Mouse (Mus musculus) limb, embryonic 12.5 days (tissue): ENCODE measurements around the gene Ftl1. TPM values are rescaled to one million over a fixed set of nuclear protein-coding genes. Genes with fewer than 3 reads are reported as not detected.
A peak's percentile ranks its signal among the peaks of the same experiment; 100 is the strongest.
"Not testable (repeated sequence)": the region's sequence is repeated elsewhere in the genome, so short reads cannot be mapped to it uniquely, and the experiment has no call there.

ENCODE experiments used
- ATAC-seq: fragments of 200-750 bp; cut with Nextera tagmentation; 2 replicates; pipeline ENCODE4 v1.8.0; 2017; ENCODE audit warnings: low read depth, moderate TSS enrichment; ENCODE audit not compliant: insufficient number of reproducible peaks, insufficient read depth, low FRiP score, low TSS enrichment
- H3K27ac ChIP-seq: fragments of 300-500 bp; sonication (generic); 2 replicates; pipeline ENCODE4 v1.5.1; 2016; ENCODE audit warnings: mild to moderate bottlenecking, moderate library complexity
- H3K27me3 ChIP-seq: fragments of 300-500 bp; sonication (generic); 2 replicates; pipeline ENCODE4 v1.6.1; 2016; ENCODE audit warnings: mild to moderate bottlenecking, moderate library complexity
- H3K36me3 ChIP-seq: fragments of 300-500 bp; sonication (generic); 2 replicates; pipeline ENCODE4 v1.6.1; 2016; ENCODE audit warnings: mild to moderate bottlenecking, moderate library complexity
- H3K4me1 ChIP-seq: fragments of 300-500 bp; sonication (generic); replicated peaks from 2 replicates; pipeline ENCODE4 v1.6.1; 2016
- H3K4me2 ChIP-seq: fragments of 300-500 bp; sonication (generic); 2 replicates; pipeline ENCODE4 v1.6.1; 2016; ENCODE audit warnings: mild to moderate bottlenecking, moderate library complexity
- H3K4me3 ChIP-seq: fragments of 300-500 bp; sonication (generic); replicated peaks from 2 replicates; pipeline ENCODE4 v1.5.1; 2016; ENCODE audit warnings: mild to moderate bottlenecking
- H3K9ac ChIP-seq: fragments of 300-500 bp; sonication (generic); replicated peaks from 2 replicates; pipeline ENCODE4 v1.6.1; 2016; ENCODE audit warnings: mild to moderate bottlenecking, moderate library complexity
- H3K9me3 ChIP-seq: fragments of 300-500 bp; sonication (generic); 2 replicates; pipeline ENCODE4 v1.6.1; 2016; ENCODE audit warnings: mild to moderate bottlenecking, moderate library complexity
- WGBS: fragments of 180-500 bp; shearing (Covaris S2); methylation state at CpG from one replicate; pipeline ENCODE4 v1.1.7; 2016; 5-methylcytosine and 5-hydroxymethylcytosine counted together
- polyA plus RNA-seq: library from polyadenylated mRNA; unstranded; fragments of >200 nt; fragmentation: Nextera tagmentation; extraction: Ambion mirVana; gene quantifications from 2 replicates; pipeline ENCODE4 v1.2.1, GENCODE M21; 2016

The Ftl1 gene
- 4,887 and 4,953 TPM in 2 replicates for polyA plus RNA-seq

DNA sequence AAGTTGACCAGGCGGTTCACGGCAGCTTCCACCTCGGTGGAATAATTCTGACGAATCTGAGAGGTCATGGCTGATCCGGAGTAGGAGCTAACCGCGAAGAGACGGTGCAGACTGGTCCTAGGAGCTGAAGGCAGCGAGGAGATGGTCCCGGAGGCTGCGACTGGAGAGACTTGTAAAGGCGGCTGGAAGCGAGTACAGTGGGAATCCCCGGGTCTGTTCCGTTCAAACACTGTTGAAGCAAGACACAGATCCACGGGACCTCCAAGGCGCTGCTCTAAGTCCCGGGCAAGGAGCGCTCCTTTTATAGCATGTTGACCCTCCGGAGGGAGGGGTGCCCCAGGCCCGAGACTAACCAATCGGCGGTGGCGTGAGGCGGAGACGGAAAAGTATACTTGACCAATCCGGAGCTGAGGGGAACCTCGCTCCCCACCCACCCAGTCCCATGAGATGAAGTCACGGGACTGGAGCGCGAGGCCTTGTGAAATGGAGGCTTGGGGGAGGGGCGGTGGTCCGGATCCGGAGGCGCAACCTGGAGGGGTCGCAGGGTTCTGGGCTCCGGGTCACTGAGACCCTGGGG is at the start of gene Ftl1:
Gene Ftl1 (minus strand): TSS at position 321 of the 577 bp plus-strand sequence.
- ATAC-seq: peak; percentile 96
- H3K9me3 ChIP-seq, H3K27me3 ChIP-seq: not testable (repeated sequence)
- H3K36me3 ChIP-seq: peaks cover 76% of the 10 kb centered on the region
- H3K9ac ChIP-seq: peak within 1 kb of the TSS; percentile 87
- 2% methylated on average over 32 of the region's 37 CpGs for WGBS
- H3K4me1 ChIP-seq: peaks cover 37% of the 10 kb centered on the region
- H3K4me2 ChIP-seq: peak within 1 kb of the TSS; percentile 67
- peak within 1 kb of the TSS; percentile 78 for H3K4me3 ChIP-seq
- peak within 1 kb of the TSS; percentile 97 for H3K27ac ChIP-seq

GRCm38 (mm10) chr7:45509181-45509882 is 49.6 kb upstream of the Ftl1 start:
- H3K4me1 ChIP-seq: peaks cover 17% of the 10 kb centered on the region
- H3K9ac ChIP-seq: peak overlapping the region; percentile 84
- 33% methylated on average over 19 of the region's 19 CpGs for WGBS
- peaks cover 38% of the 10 kb centered on the region for H3K36me3 ChIP-seq
- ATAC-seq: peak; percentile 17; the same call in 1 of the 2 replicates
- peak overlapping the region; percentile 92; the same call in 1 of the 2 replicates for H3K27ac ChIP-seq
- H3K27me3 ChIP-seq: no peaks in the 10 kb centered on the region
- no peaks in the 10 kb centered on the region for H3K9me3 ChIP-seq
- H3K4me3 ChIP-seq: peak overlapping the region; percentile 72
- H3K4me2 ChIP-seq: peak overlapping the region; percentile 99

GRCm38 (mm10) chr7:45508561-45508960 is 48.9 kb upstream of the Ftl1 start:
- Histone ChIP-seq H3K36me3 (peaks cover 45% of the 10 kb centered on the region), H3K4me1 (peaks cover 17% of the 10 kb centered on the region), H3K9ac (peak overlapping the region; percentile 84; the same call in 1 of the 2 replicates), H3K4me2 (peak overlapping the region; percentile 99), H3K27me3 (no peaks in the 10 kb centered on the region), H3K27ac (no peak overlapping the region), H3K9me3 (no peaks in the 10 kb centered on the region), H3K4me3 (peak overlapping the region; percentile 72)
- WGBS: 80% methylated on average over 6 of the region's 6 CpGs
- no peak for ATAC-seq

DNA sequence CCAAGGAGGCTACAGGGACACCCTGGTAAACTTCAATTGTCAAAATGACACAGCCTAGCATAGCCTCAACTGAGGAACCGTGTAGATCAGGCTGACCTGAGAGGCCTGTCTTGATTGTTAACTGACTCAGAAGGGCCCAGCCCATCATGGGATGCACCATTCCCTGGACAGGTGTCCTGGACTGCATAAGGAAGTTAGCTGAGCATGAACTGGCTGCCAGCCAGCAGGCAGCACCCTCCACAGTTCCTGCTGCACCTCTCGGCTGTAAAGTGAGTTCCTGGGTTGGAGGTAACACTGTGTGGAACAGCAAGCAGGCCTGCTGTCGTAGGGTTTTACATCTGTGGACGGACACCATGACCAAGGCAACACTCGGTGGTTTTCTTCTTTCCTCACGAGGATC is 47.9 kb upstream of the Ftl1 start:
- 86% methylated on average over 6 of the region's 6 CpGs for WGBS
- H3K9me3 ChIP-seq: no peaks in the 10 kb centered on the region
- no peak overlapping the region for H3K4me3 ChIP-seq
- no peaks in the 10 kb centered on the region for H3K27me3 ChIP-seq
- H3K9ac ChIP-seq: no peak overlapping the region
- peaks cover 55% of the 10 kb centered on the region for H3K36me3 ChIP-seq
- H3K4me2 ChIP-seq: no peak overlapping the region
- H3K4me1 ChIP-seq: peaks cover 17% of the 10 kb centered on the region
- ATAC-seq: no peak
- no peak overlapping the region for H3K27ac ChIP-seq

- WGBS: 99% methylated on average over 6 of the region's 6 CpGs
These were observed 38.7 kb upstream of the Ftl1 start for GRCm38 (mm10) chr7:45498427-45498826.

GRCm38 (mm10) chr7:45494548-45494947 is 34.9 kb upstream of the Ftl1 start:
- Histone ChIP-seq H3K4me3 (no peak overlapping the region), H3K4me2 (no peak overlapping the region), H3K27me3 (no peaks in the 10 kb centered on the region), H3K4me1 (peaks cover 9% of the 10 kb centered on the region), H3K9ac (no peak overlapping the region), H3K36me3 (peaks cover 76% of the 10 kb centered on the region), H3K27ac (no peak overlapping the region), H3K9me3 (no peaks in the 10 kb centered on the region)
- WGBS: 88% methylated on average over 9 of the region's 9 CpGs
- no peak for ATAC-seq

More at GRCm38 (mm10) chr7:45498427-45498826, 38.7 kb upstream of the Ftl1 start:
- Histone ChIP-seq H3K9ac (no peak overlapping the region), H3K36me3 (peaks cover 99% of the 10 kb centered on the region), H3K9me3 (no peaks in the 10 kb centered on the region), H3K27ac (no peak overlapping the region), H3K4me3 (no peak overlapping the region), H3K27me3 (no peaks in the 10 kb centered on the region), H3K4me2 (no peak overlapping the region), H3K4me1 (no peaks in the 10 kb centered on the region)
- no peak for ATAC-seq

GRCm38 (mm10) chr7:45492951-45493350 is 33.3 kb upstream of the Ftl1 start:
- Histone ChIP-seq H3K4me2 (no peak overlapping the region), H3K4me3 (no peak overlapping the region), H3K4me1 (peaks cover 20% of the 10 kb centered on the region), H3K36me3 (peaks cover 60% of the 10 kb centered on the region), H3K27ac (no peak overlapping the region), H3K9me3 (no peaks in the 10 kb centered on the region), H3K9ac (no peak overlapping the region), H3K27me3 (no peaks in the 10 kb centered on the region)
- no peak for ATAC-seq
- WGBS: 98% methylated on average over 5 of the region's 5 CpGs

DNA sequence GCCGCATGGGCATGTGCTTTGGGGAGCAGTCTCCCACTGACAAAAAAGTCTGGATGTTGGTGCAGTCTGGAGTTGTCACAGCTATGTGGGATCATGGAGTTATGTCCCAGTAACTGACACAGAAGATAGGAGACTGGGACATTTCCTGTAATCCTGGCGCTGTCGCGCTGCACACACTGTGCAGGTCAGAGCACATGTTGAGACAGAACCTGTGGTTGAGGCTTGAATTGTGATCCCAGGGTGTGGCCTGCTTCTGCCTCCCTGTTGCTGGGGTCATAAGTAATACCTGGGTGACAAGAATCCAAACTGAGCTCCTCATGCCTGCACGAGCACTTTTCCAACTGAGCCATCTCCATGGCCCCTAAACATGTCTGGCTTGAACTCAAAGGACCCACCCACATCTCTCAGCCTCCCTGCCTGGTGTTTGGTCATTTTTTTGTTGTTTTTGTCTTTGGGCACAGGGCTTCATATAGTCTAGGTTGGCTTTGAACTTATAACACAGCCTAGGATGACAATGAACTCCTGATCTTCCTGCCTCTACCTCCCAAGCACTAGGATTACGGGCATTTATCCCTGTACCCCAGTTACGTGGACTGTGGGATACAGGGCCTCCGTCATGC is 32.7 kb upstream of the Ftl1 start:
- no peak overlapping the region for H3K9ac ChIP-seq
- no peak for ATAC-seq
- peaks cover 54% of the 10 kb centered on the region for H3K36me3 ChIP-seq

GRCm38 (mm10) chr7:45491264-45491663 is 31.6 kb upstream of the Ftl1 start:
- Histone ChIP-seq H3K4me2 (peak overlapping the region; percentile 6), H3K9me3 (no peaks in the 10 kb centered on the region), H3K4me1 (peaks cover 27% of the 10 kb centered on the region), H3K27ac (0 out of 2 replicates have a peak overlapping the region, but pooled peaks have one; percentile 0), H3K9ac (no peak overlapping the region), H3K27me3 (no peaks in the 10 kb centered on the region), H3K36me3 (peaks cover 44% of the 10 kb centered on the region), H3K4me3 (no peak overlapping the region)
- ATAC-seq: no peak
- 20% methylated on average over 3 of the region's 3 CpGs for WGBS

More for the DNA sequence above, 32.7 kb upstream of the Ftl1 start:
- Histone ChIP-seq H3K4me3 (no peak overlapping the region), H3K27me3 (no peaks in the 10 kb centered on the region), H3K4me1 (peaks cover 26% of the 10 kb centered on the region), H3K9me3 (no peaks in the 10 kb centered on the region), H3K27ac (no peak overlapping the region), H3K4me2 (no peak overlapping the region)
- WGBS: 95% methylated on average over 8 of the region's 8 CpGs

GRCm38 (mm10) chr7:45490822-45491221 is 31.1 kb upstream of the Ftl1 start:
- Histone ChIP-seq H3K27me3 (no peaks in the 10 kb centered on the region), H3K9ac (no peak overlapping the region), H3K4me3 (no peak overlapping the region), H3K36me3 (peaks cover 40% of the 10 kb centered on the region), H3K27ac (0 out of 2 replicates have a peak overlapping the region, but pooled peaks have one; percentile 0), H3K4me1 (peaks cover 27% of the 10 kb centered on the region), H3K4me2 (peak overlapping the region; percentile 6), H3K9me3 (no peaks in the 10 kb centered on the region)
- 21% methylated on average over 9 of the region's 9 CpGs for WGBS
- no peak for ATAC-seq

GRCm38 (mm10) chr7:45489578-45489977 is 29.9 kb upstream of the Ftl1 start:
- no peak overlapping the region for H3K4me3 ChIP-seq
- H3K36me3 ChIP-seq: peaks cover 27% of the 10 kb centered on the region
- H3K4me1 ChIP-seq: peaks cover 27% of the 10 kb centered on the region
- no peak overlapping the region for H3K9ac ChIP-seq
- WGBS: 74% methylated on average over 7 of the region's 7 CpGs
- H3K4me2 ChIP-seq: no peak overlapping the region
- no peaks in the 10 kb centered on the region for H3K27me3 ChIP-seq
- H3K27ac ChIP-seq: no peak overlapping the region
- no peak for ATAC-seq
- no peaks in the 10 kb centered on the region for H3K9me3 ChIP-seq
